Mouse (Mus musculus) cerebellum, adult 11 months (tissue): ENCODE results near the gene Fkbp10.

ENCODE experiments used
- DNase-seq: peaks from one replicate; pipeline ENCODE4 v3.0.0; 2022

Gene Fkbp10

DNA sequence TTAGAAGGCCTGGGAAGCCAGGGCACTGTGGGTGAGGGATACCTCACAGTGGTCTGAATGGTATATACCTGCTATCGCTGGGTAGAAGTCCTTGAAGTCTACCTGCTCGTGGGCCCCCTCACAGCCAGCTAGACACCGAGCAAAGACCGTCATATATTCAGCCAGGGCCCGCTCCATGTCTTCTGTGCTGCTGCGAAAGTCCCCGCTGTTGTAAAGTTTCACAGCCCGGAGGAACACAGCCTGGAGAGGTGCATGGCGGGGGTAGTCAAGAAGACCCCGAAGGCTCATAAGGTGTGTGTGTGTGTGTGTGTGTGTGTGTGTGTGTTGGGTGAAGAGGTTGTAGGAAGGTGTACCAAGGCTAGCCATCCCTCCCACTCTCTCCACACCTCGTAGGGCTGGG, 2.0 kb upstream of the Fkbp10 start:
- no peak for DNase-seq

DNA sequence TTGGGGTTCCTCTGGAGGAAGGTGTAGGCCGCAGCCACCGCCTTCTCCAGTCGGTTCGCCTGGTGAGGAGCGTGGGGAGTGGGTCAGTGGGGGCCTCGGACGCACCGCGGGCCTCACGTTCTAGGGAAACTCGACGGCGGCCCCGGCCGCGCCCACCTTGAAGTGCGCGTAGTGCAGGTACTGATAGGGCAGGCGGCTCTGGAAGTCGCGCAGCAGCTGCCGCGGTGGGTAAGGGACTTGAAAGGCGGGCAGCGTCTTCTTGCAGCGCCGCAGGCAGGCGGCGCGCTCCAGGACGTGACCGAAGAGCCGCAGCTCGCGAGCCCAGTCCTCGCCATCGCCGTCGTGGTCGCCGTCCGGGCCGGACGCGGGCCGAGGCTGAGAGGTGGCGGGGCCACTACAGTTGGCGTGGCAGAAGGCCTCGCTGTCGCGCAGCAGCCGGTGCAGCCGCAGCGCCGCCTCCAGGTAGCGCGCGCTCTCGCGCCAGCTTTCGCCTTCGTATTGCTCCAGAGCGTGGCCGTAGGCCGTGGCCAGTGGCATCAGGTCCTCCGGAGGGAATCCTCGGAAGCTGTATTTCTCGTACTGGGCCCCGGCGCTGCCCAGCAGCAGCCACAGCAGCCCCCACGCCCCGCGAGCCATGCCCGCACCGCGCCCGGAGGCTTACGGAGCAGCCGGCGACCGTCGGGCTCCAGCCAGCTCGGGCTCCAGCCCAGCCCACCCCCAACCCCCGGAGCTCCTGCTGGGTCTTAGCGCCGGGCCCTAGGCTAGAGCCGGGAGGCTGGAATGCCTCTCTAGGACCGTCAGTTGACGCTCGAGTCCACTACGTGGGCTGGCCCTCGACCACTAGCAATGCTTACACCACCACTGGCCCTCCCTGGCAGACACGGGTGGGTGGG, 1.2 kb upstream of the Fkbp10 start, which contains the start of gene P3h4:
P3h4 (minus strand) TSS at position 816 of the 893 bp plus-strand sequence.
- DNase-seq = peak; percentile 88

GRCm38 (mm10) chr11:100421537-100421936, 6.0 kb downstream of the Fkbp10 start:
- DNase-seq = no peak

- DNase-seq = no peak
Observed at GRCm38 (mm10) chr11:100423836-100424235, 8.3 kb downstream of the Fkbp10 start.

DNA sequence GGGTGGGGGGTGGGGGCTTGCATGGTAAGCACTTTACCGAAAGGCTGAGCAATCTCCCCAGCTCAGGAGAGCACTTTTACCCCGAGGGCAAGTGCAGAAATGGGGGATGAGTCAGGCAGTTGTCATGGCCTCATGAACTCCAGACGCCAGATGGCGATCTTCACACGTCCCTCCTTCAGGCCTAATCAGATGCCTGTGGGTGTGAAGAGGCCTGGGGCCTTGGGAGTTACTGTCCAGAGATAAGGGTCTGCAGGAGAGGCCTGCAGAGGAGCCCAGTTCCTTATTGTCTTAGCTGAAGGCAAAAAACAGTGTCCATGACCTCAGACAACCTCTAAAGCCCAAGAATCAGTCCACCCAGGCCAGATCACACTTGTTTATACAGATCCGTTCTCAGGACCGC, 10.4 kb downstream of the Fkbp10 start:
- peak; percentile 63 for DNase-seq

DNA sequence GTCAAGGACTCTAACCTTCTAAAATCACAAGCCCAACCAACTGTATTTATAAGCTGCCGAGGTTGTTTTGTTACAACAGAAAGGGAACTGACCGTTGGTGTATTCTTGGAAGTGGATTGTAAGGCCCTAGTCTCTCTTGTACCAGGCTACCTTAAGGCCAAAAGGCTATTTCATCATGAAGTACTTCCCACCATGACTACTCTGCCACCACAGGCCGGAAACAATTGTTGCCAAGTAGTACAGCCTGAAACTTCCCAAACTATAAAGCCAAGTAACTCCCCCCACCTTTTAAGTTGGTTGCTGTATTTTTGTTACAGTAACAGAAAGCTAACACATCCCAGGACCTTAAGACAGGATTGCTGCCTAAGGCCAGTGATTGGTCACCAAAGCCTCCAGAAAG, 11.3 kb downstream of the Fkbp10 start:
- DNase-seq = no peak

DNA sequence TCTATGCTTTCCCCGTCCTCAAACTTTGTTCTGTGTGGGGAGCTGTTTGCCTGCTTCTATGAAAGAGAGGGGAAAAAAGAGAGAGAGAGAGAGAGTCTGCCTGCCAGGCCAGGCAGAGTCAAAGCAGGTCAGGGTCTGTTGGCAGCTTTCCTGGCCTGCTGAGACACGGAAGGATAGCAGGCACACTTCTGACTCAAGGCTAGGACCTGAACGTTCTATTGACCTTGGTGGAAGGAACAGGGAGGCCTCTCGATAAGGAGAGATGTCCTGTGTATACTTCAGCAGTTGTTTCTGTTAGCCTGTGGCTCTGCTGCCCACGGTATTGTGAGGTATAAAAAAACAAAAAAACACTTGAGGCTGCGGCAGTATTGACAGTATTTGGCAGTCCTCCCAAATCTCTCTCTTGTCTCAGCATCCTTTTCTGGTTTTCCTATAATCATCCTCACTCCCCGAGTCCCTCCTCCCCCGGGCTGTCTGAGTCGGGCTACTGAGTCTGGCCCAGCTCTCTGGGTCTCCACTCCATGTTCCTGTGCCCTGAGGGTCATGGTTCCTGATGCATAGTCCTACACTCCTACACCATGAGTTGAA, 13.2 kb downstream of the Fkbp10 start:
- no peak for DNase-seq

DNA sequence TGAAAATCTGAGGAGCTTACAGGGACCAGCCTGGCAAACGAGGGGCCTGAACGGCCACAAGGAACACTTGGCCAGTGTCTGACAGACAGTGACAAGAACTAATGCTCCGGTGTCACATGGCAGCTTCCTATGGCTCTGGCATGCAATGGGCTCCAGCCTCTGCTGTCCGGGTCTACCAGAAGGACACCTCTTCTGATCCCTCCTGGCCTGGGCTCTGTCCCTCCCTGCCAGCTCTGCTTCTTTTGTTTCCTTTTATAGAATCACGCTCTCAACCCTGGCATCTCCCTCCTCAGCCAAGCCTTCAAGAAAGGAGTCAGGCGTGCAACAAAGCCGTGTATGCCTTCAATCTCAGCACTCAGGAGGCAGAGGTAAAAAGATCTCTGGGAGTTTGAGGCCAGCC, 14.6 kb downstream of the Fkbp10 start:
- no peak for DNase-seq

GRCm38 (mm10) chr11:100432002-100432401, 16.5 kb downstream of the Fkbp10 start:
- no peak for DNase-seq

- no peak for DNase-seq
Observed at GRCm38 (mm10) chr11:100435678-100436246, 20.3 kb downstream of the Fkbp10 start.

- DNase-seq = no peak
Observed at GRCm38 (mm10) chr11:100437901-100438300, 22.4 kb downstream of the Fkbp10 start.

DNA sequence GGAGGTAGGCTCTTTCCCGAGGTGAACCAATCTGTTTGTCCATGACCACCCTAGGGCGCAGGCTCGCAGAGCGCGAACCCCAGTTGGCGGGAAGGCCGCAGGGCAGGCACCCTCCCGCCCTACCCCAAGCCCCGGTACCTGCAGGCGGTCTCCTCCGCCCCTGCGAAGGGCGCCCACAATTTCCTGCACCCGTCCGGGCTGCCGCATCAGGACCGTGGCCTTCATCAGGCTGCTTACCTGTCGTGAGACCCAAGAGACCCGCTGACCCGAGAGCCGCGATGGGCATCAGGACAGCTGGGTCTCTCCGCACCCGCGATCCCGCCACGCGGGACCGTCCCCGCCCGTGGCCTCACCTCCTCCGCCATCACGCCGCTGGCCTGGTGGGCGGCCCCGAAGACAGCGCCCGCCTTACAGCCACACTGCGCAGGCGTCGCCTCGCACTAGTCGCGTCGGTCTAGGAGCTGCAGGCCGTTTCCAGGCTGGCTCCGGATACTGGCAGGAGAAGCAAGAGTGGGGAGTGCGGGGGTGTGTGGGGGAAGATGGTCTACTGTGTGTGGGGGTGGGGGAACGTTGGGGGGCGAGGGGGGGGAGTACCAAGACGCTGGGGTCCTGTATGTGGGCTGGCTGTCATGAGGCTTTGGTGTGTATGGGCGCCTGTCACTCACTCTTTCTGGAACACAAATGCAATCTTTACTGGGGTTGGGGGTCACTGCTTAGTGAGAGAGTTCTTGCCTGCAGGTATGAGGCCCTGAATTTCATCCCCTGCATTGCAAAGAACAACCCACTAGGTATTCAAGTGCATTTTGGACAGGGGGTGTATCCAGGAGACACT, 25.4 kb downstream of the Fkbp10 start:
- DNase-seq = peak; percentile 81

- no peak for DNase-seq
Observed at GRCm38 (mm10) chr11:100441797-100442196, 26.3 kb downstream of the Fkbp10 start, which contains the start of the genes Nt5c3b and Klhl10. Gene Nt5c3b (minus strand): TSS chr11:100441808. Gene Klhl10 (plus strand): TSS chr11:100441917.

GRCm38 (mm10) chr11:100442625-100443024, 27.1 kb downstream of the Fkbp10 start:
- no peak for DNase-seq

- DNase-seq = no peak
Observed at GRCm38 (mm10) chr11:100457247-100457646, 41.8 kb downstream of the Fkbp10 start.

GRCm38 (mm10) chr11:100457711-100458110, 42.2 kb downstream of the Fkbp10 start:
- no peak for DNase-seq

GRCm38 (mm10) chr11:100462699-100463098, 47.2 kb downstream of the Fkbp10 start:
- no peak for DNase-seq

DNA sequence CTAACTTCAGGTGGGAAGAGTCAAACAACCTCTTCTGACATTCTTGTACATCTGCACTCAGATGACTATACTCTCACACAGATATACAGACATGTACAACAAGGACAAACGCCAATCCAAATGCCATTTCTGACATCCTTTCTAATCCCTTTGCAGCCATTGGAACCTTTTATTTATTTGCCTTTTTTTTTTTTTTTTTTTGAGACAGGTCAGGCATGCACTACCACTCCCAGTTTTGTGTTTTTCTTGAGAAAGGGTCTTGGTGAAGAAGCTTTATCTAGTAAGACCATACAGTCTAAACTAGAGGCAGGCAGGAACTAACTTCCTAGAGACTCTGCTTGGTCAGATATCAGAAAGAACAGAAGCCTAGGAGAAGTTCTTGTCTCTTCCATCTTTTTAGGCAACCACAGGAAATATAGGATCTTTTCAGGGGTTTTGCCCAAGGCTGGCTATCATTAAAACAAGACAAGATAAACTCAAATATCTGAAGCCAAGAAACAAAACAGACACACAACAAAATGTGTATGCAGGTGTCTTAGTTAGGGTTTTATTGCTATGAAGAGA, 49.8 kb downstream of the Fkbp10 start:
- no peak for DNase-seq

DNA sequence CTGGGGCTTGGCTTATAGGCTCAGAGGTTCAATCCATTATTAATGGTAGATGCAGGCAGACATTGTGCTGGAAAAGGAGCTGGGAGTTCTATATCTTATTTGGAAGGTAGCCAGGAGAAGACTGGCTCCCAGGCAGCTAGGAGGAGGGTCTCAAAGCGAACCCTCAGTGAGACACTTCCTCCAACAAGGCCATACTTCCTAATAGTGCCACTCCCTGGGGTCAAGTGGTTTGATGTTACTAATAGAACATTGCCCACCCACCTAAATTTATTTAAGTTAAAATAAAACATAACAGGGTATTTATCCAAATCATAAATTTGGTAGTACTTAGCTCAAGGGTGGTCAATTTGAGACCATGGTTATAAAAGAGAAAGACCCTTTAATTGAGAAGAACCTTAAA, 50.3 kb downstream of the Fkbp10 start:
- DNase-seq = no peak

DNA sequence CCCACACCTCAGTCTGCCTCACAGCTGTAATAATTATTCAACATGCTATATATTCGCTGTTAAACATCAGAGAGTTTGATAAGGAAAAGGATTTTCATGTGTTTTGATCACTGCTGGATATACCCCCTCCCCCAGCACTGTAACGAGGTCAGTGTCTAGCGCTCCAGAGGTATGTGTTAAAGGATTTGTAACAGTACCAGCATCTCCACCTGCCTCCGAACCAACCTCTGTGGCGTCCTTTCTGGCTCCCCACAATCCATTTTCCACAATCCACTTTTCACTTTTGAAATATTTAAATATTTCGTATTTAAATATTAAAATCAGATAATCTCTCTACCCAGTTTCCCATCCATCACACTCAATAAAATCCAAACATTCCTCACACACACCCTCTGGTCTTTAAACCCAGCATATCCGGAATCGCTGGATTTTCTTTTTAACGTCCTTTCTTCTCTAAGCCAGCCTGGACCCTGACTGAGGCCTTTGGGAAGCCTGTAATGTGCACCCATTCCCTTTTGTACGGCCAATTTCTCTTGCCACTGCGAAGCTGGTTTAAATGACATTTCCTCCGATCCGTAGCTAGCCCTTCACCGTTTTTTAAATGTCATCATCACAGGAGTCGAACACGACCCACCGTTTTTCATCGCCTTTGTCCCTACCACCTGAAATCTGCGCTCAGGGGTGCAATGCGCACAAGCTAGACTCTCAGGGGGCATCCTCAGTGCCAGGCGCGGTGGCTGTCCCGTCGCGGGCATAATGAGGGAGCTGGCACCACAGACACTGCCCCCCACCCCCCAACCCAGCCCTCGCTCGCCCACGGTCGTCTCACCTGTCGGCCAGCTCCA, 56.1 kb downstream of the Fkbp10 start:
- no peak for DNase-seq

DNA sequence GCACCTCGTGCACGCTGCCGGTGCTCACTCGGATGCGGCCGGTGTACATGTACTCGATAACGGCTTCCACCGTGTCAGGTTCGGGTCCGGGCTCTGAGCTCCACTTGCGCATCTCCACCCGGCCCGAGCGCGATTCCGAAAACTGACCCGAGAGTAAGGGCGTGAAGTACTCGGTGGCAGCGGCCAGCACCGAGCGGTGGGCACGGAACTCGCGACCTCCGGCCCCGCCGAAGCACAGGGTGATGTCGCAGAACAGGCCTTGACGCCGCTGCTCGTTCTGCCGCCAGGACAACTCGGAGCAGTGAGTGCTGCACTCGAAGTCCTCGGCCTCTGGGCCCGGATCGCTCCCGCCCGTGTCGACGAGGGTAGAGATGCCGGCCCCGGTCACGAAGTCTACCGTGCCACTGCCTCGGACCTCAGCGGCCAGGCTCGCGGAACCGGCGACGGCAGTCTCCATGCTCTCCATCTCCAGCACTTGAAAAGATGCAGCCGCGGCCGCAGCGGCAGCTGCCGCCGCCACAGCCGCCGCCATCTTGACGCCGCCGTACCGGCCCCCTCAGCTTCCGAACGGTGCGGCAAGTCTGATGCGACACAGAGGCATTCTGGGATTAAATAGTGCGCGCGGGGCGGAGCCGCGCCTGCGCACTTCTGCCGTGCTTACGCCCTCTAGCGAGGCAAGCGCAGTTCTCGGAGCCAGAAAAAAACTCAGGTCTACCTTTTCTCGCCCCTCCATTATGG, 56.9 kb downstream of the Fkbp10 start, which contains the start of gene Klhl11:
Klhl11 (minus strand) TSS at position 545 of the 738 bp plus-strand sequence.
- peak; percentile 89 for DNase-seq
